Mouse (Mus musculus) liver, embryonic 14.5 days (tissue): ENCODE measurements around the gene Fam49a.
A peak's percentile ranks its signal among the peaks of the same experiment; 100 is the strongest.

Source experiments
- CTCF ChIP-seq: IDR thresholded peaks from 2 replicates; pipeline ENCODE4 v1.5.1; 2016; ENCODE audit warnings: antibody characterized with exemption, low read depth, control low read depth
- EP300 ChIP-seq: IDR thresholded peaks from 2 replicates; pipeline ENCODE4 v1.6.1; 2016; ENCODE audit warnings: antibody characterized with exemption, low read depth

GRCm38 (mm10) chr12:12313437-12313836 is 51.5 kb downstream of the Fam49a start:
- TF ChIP-seq EP300 (no peak), CTCF (peak; percentile 57)
